Mouse (Mus musculus) G1E (cell line): ENCODE results near the gene Gmppb. TPM values are rescaled to one million over a fixed set of nuclear protein-coding genes. Genes with fewer than 3 reads are reported as not detected.
"Not testable (repeated sequence)": the region's sequence is repeated elsewhere in the genome, so short reads cannot be mapped to it uniquely, and the experiment has no call there.

Source experiments
- ATAC-seq: 2 replicates; pipeline ENCODE4 v1.8.0; 2016; ENCODE audit warnings: mild to moderate bottlenecking; ENCODE audit not compliant: insufficient number of reproducible peaks, poor library complexity, low FRiP score, severe bottlenecking; ENCODE audit errors: extremely low read depth
- DNase-seq: peaks from one replicate; pipeline ENCODE4 v3.0.0; 2012; ENCODE audit warnings: low spot score
- H3K27me3 ChIP-seq: 2 replicates; pipeline ENCODE4 v1.6.1; 2012; ENCODE audit warnings: mild to moderate bottlenecking, low read length, inconsistent platforms; ENCODE audit not compliant: insufficient read depth
- H3K36me3 ChIP-seq: replicated peaks from 2 replicates; pipeline ENCODE3; 2012; ENCODE audit warnings: mild to moderate bottlenecking, inconsistent platforms
- H3K4me1 ChIP-seq: 2 replicates; pipeline ENCODE4 v1.6.1; 2012; ENCODE audit warnings: low read depth, low read length, inconsistent platforms, mixed read lengths; ENCODE audit not compliant: insufficient read depth
- H3K4me3 ChIP-seq: 2 replicates; pipeline ENCODE4 v1.5.1; 2012; ENCODE audit warnings: low read depth, mild to moderate bottlenecking, inconsistent platforms, low read length, moderate library complexity, mixed read lengths
- H3K9me3 ChIP-seq: replicated peaks from 2 replicates; pipeline ENCODE4 v1.6.1; 2012; ENCODE audit warnings: inconsistent platforms
- CTCF ChIP-seq: IDR thresholded peaks from 2 replicates; pipeline ENCODE4 v1.5.1; 2012; ENCODE audit warnings: low read depth, low read length, inconsistent platforms, mixed read lengths
- GATA1 ChIP-seq: IDR thresholded peaks from 2 replicates; pipeline ENCODE4 v1.6.1; 2012; ENCODE audit warnings: borderline replicate concordance, low read length, inconsistent platforms, mixed read lengths
- GATA2 ChIP-seq: IDR thresholded peaks from 2 replicates; pipeline ENCODE4 v1.6.1; 2012; ENCODE audit warnings: low read depth, low read length, inconsistent platforms, borderline replicate concordance
- POLR2AphosphoS5 ChIP-seq: IDR thresholded peaks from 2 replicates; pipeline ENCODE4 v1.6.1; 2012; ENCODE audit warnings: low read depth, low read length, inconsistent platforms; ENCODE audit not compliant: insufficient replicate concordance
- TAL1 ChIP-seq: conservative IDR thresholded peaks from 2 replicates; pipeline ENCODE4 v1.6.1; 2012; ENCODE audit warnings: low read depth, low read length, inconsistent platforms, mixed read lengths
- polyA plus RNA-seq: library from polyadenylated mRNA; stranded (reverse); fragments of >175 nt; gene quantifications from 2 replicates; pipeline ENCODE4 v1.2.3, GENCODE M21; 2012
- total RNA-seq, 2 experiments: library from RNA; stranded (forward) in 1 of 2; stranded (reverse) in 1 of 2; fragments of 200-1000 nt in 1 of 2; fragments of >200 nt in 1 of 2; fragmentation: Nextera tagmentation in 1 of 2; gene quantifications; 2 replicates each; pipeline ENCODE4 v1.2.3; 2014 to 2017

The Gmppb gene
- total RNA-seq (2014; fragmentation: Nextera tagmentation) = 7.2 and 8.5 TPM in 2 replicates
- 19.4 and 22.0 TPM in 2 replicates for total RNA-seq (2017)
- polyA plus RNA-seq = 5.1 and 6.6 TPM in 2 replicates

GRCm38 (mm10) chr9:108049016-108049455 lies at the start of gene Gmppb:
Gmppb (plus strand) TSS chr9:108049242.
- no peak for TF ChIP-seq GATA1
- TF ChIP-seq POLR2AphosphoS5 = no peak
- H3K4me3 ChIP-seq = peak within 1 kb of the TSS; percentile 80
- ATAC-seq = peak; percentile 91
- no peaks in the 10 kb centered on the region for H3K9me3 ChIP-seq
- peaks cover 80% of the 10 kb centered on the region for H3K4me1 ChIP-seq
- peak; percentile 97 for DNase-seq
- H3K27me3 ChIP-seq = no peaks in the 10 kb centered on the region; the same call in 1 of the 2 replicates
- H3K36me3 ChIP-seq = peaks cover 84% of the 10 kb centered on the region

DNA sequence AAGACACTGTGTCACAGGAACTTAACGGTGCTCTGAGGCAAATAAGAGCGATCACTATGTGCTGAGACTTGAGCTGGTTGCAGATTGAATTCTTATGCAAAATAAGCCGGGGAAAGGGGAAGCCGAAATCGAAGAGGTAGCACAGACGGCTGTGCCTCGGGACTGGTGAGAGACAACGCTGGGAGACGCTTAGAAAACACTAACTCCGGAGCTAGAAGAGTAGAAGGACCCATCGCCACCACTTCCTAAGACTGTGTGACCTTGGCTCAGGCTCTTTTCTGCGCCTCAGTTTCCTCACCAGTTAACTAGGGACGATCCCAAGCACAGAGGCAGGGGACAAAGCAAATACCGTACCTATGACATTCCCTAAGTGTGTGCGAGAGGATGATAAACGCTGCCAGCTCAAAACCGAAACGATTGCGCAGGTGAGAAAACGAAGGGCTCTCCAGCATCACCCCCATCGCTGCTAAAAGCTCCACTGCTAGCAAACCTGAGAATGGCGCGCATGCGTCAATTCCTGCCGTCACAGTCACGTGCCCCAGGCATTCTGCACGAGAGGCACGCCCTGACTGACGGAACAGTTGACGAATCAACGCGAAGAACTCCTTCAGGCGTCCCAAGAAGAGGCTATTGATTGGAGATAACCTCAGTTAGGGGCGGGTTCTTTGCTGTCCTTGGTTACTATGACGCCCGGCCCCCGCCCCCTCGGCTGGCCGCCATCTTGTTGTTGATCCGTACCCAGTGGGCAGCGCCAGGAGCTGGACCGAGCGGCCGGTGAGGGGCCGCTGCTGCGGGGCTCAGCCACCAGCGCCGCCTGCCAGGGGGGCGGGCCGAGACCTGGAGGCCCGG lies 46.9 kb upstream of the Gmppb start, which contains the start of gene Ip6k1:
TSS of gene Ip6k1 (plus strand) at position 580 of the 849 bp plus-strand sequence.
- ATAC-seq (peak; percentile 100), DNase-seq (peak; percentile 98)
- Histone ChIP-seq H3K4me1 (peaks cover 28% of the 10 kb centered on the region), H3K4me3 (peak within 1 kb of the TSS; percentile 96), H3K9me3 (no peaks in the 10 kb centered on the region), H3K27me3 (peaks cover 11% of the 10 kb centered on the region), H3K36me3 (peaks cover 13% of the 10 kb centered on the region)
- TF ChIP-seq POLR2AphosphoS5 (no peak), CTCF (no peak), GATA2 (no peak), TAL1 (no peak), GATA1 (no peak)

DNA sequence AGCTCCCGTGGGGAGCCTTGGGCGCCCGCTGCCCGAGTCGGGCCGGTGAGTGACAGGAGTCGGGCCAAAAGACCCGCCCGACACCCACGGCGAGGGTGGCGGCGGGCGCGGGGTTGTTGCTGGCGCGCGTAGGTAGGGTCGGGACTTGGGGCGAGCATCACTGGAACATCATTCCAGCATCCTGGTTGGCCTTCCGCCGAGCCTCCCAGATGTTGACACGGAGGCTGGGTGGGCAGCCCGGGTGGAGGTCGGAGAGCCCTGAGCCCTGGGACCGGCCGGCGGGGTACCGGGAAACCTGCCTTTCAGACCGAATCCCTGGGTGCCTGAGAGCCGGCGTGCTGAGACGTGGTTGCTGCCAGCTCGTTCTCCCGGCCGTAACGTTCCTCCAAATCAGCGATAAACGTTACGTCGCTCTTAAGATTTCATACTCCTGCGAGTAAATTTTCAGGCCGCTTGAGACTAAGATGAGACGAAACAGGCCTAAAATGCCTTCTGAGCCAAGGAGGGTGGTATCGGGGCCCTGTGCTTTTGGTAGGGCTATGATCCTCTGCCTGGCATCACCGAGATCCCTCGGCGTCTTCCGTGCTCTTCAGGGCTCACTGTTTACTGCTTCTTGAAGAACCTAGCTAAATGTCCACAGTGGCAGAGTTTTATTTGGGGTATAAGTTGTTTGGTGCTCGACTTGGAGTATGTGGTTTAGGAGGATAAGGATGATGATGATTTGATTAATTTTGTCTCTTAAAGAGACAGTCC lies 46.1 kb upstream of the Gmppb start:
- no peak for TF ChIP-seq TAL1
- no peak for TF ChIP-seq POLR2AphosphoS5
- no peak for TF ChIP-seq CTCF
- TF ChIP-seq GATA1 = no peak
- TF ChIP-seq GATA2 = no peak
- no peaks in the 10 kb centered on the region for H3K9me3 ChIP-seq
- H3K4me3 ChIP-seq = peak overlapping the region; percentile 96
- peaks cover 11% of the 10 kb centered on the region for H3K27me3 ChIP-seq
- peaks cover 29% of the 10 kb centered on the region for H3K4me1 ChIP-seq
- H3K36me3 ChIP-seq = peaks cover 17% of the 10 kb centered on the region
- ATAC-seq (no peak), DNase-seq (no peak)

DNA sequence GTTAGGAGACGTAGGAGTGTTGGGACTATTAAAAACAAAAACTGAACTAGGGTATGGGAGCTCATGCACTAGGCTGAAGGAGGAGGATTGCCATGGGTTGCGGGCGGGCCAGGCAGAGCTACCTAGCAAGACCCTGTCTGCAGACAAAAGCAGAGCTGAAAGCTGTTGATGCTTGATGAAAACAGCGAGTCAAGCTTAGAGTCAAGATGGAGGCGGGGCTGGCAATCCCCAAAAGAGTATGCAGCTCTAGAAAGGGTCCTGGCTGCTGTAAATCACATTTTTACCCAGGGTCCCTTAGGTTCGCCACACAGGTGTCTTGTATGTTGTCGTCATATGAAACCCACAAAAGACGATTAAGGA lies 45.5 kb upstream of the Gmppb start:
- no peaks in the 10 kb centered on the region for H3K9me3 ChIP-seq
- ATAC-seq (no peak), DNase-seq (no peak)
- H3K27me3 ChIP-seq = peaks cover 10% of the 10 kb centered on the region
- H3K4me1 ChIP-seq = peaks cover 32% of the 10 kb centered on the region
- H3K36me3 ChIP-seq = peaks cover 22% of the 10 kb centered on the region
- H3K4me3 ChIP-seq = peak overlapping the region; percentile 96
- TF ChIP-seq GATA1 (no peak), GATA2 (no peak), CTCF (no peak), POLR2AphosphoS5 (no peak), TAL1 (no peak)

DNA sequence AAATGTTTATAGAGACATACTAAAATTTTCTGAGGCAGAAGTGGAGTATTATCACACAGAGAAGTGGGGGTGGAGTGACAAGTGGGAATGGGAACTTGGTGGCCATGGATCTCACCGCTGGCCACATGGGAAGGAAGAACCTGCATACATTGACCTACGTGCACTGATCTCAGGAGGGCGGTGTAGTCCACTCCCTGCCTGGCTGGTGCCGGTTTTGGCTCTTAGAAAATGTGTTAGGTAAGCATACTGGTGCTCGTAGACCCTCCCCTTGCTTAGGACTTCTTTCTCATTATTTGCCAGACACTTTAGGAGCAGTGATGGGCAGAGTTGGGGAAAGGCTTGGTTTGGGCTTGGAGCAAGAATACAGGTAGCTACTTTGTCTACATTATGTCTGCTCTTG lies 41.0 kb upstream of the Gmppb start:
- Histone ChIP-seq H3K36me3 (peaks cover 40% of the 10 kb centered on the region), H3K4me3 (no peak overlapping the region), H3K9me3 (no peaks in the 10 kb centered on the region), H3K27me3 (no peaks in the 10 kb centered on the region), H3K4me1 (peaks cover 29% of the 10 kb centered on the region)
- DNase-seq (no peak), ATAC-seq (no peak)
- no peak for TF ChIP-seq GATA2
- no peak for TF ChIP-seq POLR2AphosphoS5
- TF ChIP-seq CTCF = no peak
- no peak for TF ChIP-seq GATA1
- TF ChIP-seq TAL1 = no peak

GRCm38 (mm10) chr9:108010385-108010784 lies 38.7 kb upstream of the Gmppb start:
- ATAC-seq = no peak
- DNase-seq = no peak
- Histone ChIP-seq H3K27me3 (no peaks in the 10 kb centered on the region), H3K4me3 (no peak overlapping the region), H3K9me3 (no peaks in the 10 kb centered on the region), H3K4me1 (peaks cover 12% of the 10 kb centered on the region; the same call in 1 of the 2 replicates), H3K36me3 (peaks cover 40% of the 10 kb centered on the region)
- TF ChIP-seq POLR2AphosphoS5 (no peak), GATA1 (no peak), GATA2 (no peak), CTCF (no peak), TAL1 (no peak)

GRCm38 (mm10) chr9:108013577-108013976 lies 35.5 kb upstream of the Gmppb start:
- H3K4me3 ChIP-seq, H3K27me3 ChIP-seq, H3K9me3 ChIP-seq, ATAC-seq, DNase-seq, H3K4me1 ChIP-seq: not testable (repeated sequence)
- H3K36me3 ChIP-seq = peaks cover 47% of the 10 kb centered on the region
